Mouse (Mus musculus) kidney, embryonic 16.5 days (tissue): ENCODE measurements around the gene Atp8a2. TPM values are rescaled to one million over a fixed set of nuclear protein-coding genes. Genes with fewer than 3 reads are reported as not detected.
A peak's percentile ranks its signal among the peaks of the same experiment; 100 is the strongest.

ENCODE experiments used
- ATAC-seq: fragments of 200-750 bp; cut with Nextera tagmentation; 2 replicates; pipeline ENCODE4 v1.8.0; 2017; ENCODE audit warnings: moderate TSS enrichment; ENCODE audit not compliant: low FRiP score, low TSS enrichment
- H3K27ac ChIP-seq: fragments of 300-500 bp; sonication (generic); 2 replicates; pipeline ENCODE4 v1.5.1; 2014; ENCODE audit warnings: low read length
- H3K27me3 ChIP-seq: fragments of 300-500 bp; sonication (generic); 2 replicates; pipeline ENCODE4 v1.6.1; 2014; ENCODE audit warnings: low read length, control low read depth, mixed read lengths; ENCODE audit not compliant: insufficient read depth
- H3K36me3 ChIP-seq: fragments of 300-500 bp; sonication (generic); 2 replicates; pipeline ENCODE4 v1.6.1; 2014; ENCODE audit warnings: low read length, control low read depth, mixed read lengths; ENCODE audit not compliant: insufficient read depth
- H3K4me1 ChIP-seq: fragments of 300-500 bp; sonication (generic); 2 replicates; pipeline ENCODE4 v1.6.1; 2014; ENCODE audit warnings: low read length, control low read depth, mixed read lengths; ENCODE audit not compliant: insufficient read depth
- H3K4me2 ChIP-seq: fragments of 300-500 bp; sonication (generic); replicated peaks from 2 replicates; pipeline ENCODE4 v1.6.1; 2014; ENCODE audit warnings: low read depth, low read length
- H3K4me3 ChIP-seq: fragments of 300-500 bp; sonication (generic); 2 replicates; pipeline ENCODE4 v1.5.1; 2014; ENCODE audit warnings: mild to moderate bottlenecking, low read length
- H3K9ac ChIP-seq: fragments of 300-500 bp; sonication (generic); replicated peaks from 2 replicates; pipeline ENCODE4 v1.6.1; 2014; ENCODE audit warnings: low read length
- H3K9me3 ChIP-seq: fragments of 300-500 bp; sonication (generic); 2 replicates; pipeline ENCODE4 v1.6.1; 2016; ENCODE audit warnings: low read length, control low read depth
- WGBS: fragments of 180-500 bp; shearing (Covaris S2); extraction: QIAGEN DNeasy Blood & Tissue Kit; methylation state at CpG from one replicate; pipeline ENCODE4 v1.1.7; 2014; 5-methylcytosine and 5-hydroxymethylcytosine counted together
- polyA plus RNA-seq: library from polyadenylated mRNA; unstranded; fragments of >200 nt; fragmentation: Nextera tagmentation; extraction: Ambion mirVana; gene quantifications from 2 replicates; pipeline ENCODE4 v1.2.1, GENCODE M21; 2015

Gene Atp8a2
- polyA plus RNA-seq, 1 experiment from 2014 or later, result 1.3 TPM

DNA sequence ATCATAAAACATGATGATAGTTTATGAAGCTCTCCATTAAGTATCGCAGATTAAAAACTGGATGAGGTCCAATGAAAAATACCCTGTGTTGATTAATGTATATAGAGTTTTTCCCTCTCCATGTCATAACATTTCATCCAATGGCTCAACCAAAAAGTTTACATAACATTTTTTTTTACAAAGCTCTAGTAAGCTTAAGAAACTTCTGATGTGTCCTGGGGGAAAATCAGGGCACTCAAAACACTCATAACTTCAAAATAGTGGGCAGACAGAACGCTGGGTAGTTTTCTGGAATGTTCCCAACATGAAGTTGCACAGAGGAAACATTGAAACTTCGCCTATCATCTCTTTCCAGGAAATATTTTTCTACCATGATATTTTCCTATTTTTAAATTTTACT lies 318.7 kb downstream of the Atp8a2 start:
- Histone ChIP-seq H3K27ac (no peak overlapping the region), H3K4me1 (no peaks in the 10 kb centered on the region), H3K4me3 (no peak overlapping the region), H3K9me3 (0 out of 2 replicates have a peak, but pooled peaks cover 4% of the 10 kb centered on the region), H3K36me3 (no peaks in the 10 kb centered on the region), H3K27me3 (no peaks in the 10 kb centered on the region), H3K9ac (no peak overlapping the region), H3K4me2 (no peak overlapping the region)
- no peak for ATAC-seq
- WGBS, result 72% methylated on average over 3 of the region's 3 CpGs

DNA sequence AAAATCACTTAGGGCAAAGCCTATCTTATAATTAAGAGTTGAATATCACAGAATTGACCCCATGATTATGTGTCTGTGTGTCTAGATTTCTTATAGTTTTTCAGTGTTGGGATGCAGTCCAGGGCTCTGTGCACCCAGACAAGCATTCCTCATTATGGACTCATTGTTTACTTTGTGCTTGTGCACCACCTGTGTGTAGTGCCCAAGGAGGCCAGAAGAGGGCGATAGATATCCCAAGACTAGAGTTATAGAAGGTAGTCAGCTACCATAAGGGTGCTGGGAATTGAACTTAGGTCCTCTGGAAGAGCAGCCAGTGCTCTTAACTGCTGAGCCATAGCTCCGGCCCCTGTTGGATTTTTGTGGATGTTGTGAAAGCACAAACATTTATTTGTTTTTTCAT lies 320.5 kb downstream of the Atp8a2 start:
- no peak for ATAC-seq
- Histone ChIP-seq H3K9me3 (0 out of 2 replicates have a peak, but pooled peaks cover 4% of the 10 kb centered on the region), H3K4me1 (no peaks in the 10 kb centered on the region), H3K4me3 (no peak overlapping the region), H3K36me3 (no peaks in the 10 kb centered on the region), H3K27ac (no peak overlapping the region), H3K4me2 (no peak overlapping the region), H3K9ac (no peak overlapping the region), H3K27me3 (no peaks in the 10 kb centered on the region)
- WGBS, result 90% methylated on average over 2 of the region's 2 CpGs

DNA sequence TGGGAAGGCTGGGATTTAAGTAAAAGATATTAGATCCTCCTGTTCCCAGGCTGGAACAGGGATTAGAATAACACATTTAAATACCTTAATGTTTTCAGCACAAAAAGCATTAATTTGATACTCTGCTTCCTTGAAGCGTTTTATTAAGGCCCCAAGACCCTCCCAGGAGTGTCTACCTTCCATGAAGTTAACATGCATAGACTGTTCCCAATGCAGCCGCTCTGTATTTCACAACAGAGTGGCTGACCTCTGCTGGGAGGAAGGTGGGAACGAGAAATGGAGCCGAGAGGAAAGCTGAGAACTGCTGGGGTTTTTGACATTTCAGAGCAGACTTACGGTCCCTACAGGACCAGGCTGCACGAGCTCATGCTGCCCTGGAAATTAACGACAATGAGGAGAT lies 328.6 kb downstream of the Atp8a2 start:
- no peak overlapping the region for H3K9ac ChIP-seq
- H3K9me3 ChIP-seq, result no peaks in the 10 kb centered on the region
- WGBS, result 36% methylated on average over 7 of the region's 7 CpGs
- no peak overlapping the region for H3K4me3 ChIP-seq
- no peaks in the 10 kb centered on the region for H3K27me3 ChIP-seq
- H3K4me1 ChIP-seq, result no peaks in the 10 kb centered on the region
- H3K4me2 ChIP-seq, result no peak overlapping the region
- no peak for ATAC-seq
- 0 out of 2 replicates have a peak overlapping the region, but pooled peaks have one; percentile 6 for H3K27ac ChIP-seq
- no peaks in the 10 kb centered on the region for H3K36me3 ChIP-seq

DNA sequence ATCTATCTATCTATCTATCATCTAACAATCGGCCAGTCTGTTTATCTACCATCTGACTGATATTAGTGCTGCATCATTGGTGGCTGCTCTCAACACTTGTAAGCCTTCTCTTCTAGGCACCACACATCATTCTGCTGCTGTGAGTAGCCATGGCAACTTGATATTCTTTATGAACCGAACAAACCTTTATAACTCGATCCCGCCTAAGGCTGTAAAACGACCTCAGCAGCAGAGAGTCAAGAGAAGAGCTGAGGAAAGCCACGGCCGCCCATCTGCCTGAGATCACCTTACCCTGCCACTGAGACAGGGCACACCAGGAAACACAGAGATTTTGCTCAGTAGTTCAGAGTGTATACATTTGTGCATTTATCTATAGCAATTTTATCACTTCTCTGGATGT lies 329.2 kb downstream of the Atp8a2 start:
- Histone ChIP-seq H3K27me3 (no peaks in the 10 kb centered on the region), H3K4me1 (no peaks in the 10 kb centered on the region), H3K9me3 (no peaks in the 10 kb centered on the region), H3K27ac (no peak overlapping the region), H3K36me3 (no peaks in the 10 kb centered on the region), H3K4me3 (no peak overlapping the region), H3K4me2 (no peak overlapping the region), H3K9ac (no peak overlapping the region)
- ATAC-seq, result no peak
- WGBS, result 33% methylated on average over 7 of the region's 7 CpGs

DNA sequence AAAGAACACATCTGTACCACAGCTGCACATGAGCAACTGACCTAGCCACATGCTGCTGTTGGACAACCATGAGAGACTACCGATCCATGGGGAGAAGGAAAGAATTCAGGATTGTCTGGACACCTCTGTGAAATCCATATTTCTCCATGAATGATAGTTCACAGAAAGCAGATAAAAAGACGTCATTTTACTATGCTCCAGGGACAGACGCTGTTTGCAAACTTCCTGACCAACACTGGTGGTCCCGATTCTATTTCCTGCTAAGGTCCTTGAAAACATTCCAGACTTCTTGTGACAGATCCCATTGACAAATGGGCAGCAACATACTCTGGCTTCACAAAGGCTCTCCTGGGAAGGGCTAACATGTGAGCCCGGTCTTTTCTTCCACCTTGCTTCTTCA lies 331.0 kb downstream of the Atp8a2 start:
- no peak overlapping the region for H3K4me2 ChIP-seq
- H3K27me3 ChIP-seq, result no peaks in the 10 kb centered on the region
- 48% methylated on average over 5 of the region's 5 CpGs for WGBS
- no peak for ATAC-seq
- H3K9ac ChIP-seq, result no peak overlapping the region
- no peaks in the 10 kb centered on the region for H3K9me3 ChIP-seq
- H3K27ac ChIP-seq, result no peak overlapping the region
- H3K36me3 ChIP-seq, result no peaks in the 10 kb centered on the region
- H3K4me1 ChIP-seq, result no peaks in the 10 kb centered on the region
- no peak overlapping the region for H3K4me3 ChIP-seq

DNA sequence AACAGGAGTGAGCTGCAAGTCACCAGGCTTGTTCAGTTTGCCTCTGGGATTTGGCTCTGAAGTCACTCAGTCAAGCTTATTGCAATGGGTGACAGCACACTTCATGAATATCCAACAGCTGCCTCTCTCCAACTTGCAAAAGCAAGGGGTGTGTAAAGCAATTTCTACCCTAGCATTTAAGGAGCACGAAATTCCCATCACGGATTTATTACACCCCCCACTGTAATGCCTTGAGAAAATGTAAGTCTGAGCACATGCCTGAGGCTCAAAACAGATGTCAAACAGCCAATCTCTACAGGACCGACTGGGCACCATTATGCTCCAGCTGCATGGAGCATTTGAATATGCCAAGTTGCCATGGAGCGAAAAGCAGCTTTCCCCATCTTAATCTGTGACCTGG lies 334.6 kb downstream of the Atp8a2 start:
- Histone ChIP-seq H3K4me3 (no peak overlapping the region), H3K36me3 (no peaks in the 10 kb centered on the region), H3K4me2 (no peak overlapping the region), H3K27me3 (no peaks in the 10 kb centered on the region), H3K9me3 (no peaks in the 10 kb centered on the region), H3K4me1 (no peaks in the 10 kb centered on the region), H3K27ac (no peak overlapping the region), H3K9ac (no peak overlapping the region)
- WGBS, result 71% methylated on average over 4 of the region's 4 CpGs
- 0 out of 2 replicates have a peak, but pooled peaks have one; percentile 27 for ATAC-seq

DNA sequence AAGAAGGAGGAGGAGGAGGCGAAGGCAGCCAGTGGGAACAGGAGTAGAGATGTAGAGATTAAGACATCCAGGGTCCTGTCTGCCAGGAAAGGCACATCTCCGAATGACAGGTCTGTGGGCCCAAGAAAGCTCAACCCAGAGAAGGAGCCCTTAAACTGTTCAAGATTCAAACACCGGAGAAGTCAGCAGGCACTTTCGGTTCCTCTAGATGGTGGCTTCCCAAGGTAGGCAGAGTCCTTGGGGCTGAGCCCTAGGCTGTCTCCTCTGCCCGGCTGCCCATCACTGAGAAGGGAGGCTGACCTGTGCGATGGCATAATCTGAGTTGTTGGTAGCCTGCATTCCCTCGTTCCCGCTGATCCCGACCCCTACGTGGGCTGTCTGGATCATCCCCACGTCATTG lies 337.1 kb downstream of the Atp8a2 start:
- no peaks in the 10 kb centered on the region for H3K36me3 ChIP-seq
- H3K4me2 ChIP-seq, result no peak overlapping the region
- no peak overlapping the region for H3K9ac ChIP-seq
- H3K4me3 ChIP-seq, result no peak overlapping the region
- no peak overlapping the region for H3K27ac ChIP-seq
- H3K9me3 ChIP-seq, result no peaks in the 10 kb centered on the region
- 89% methylated on average over 11 of the region's 11 CpGs for WGBS
- no peak for ATAC-seq
- no peaks in the 10 kb centered on the region for H3K27me3 ChIP-seq
- no peaks in the 10 kb centered on the region for H3K4me1 ChIP-seq

DNA sequence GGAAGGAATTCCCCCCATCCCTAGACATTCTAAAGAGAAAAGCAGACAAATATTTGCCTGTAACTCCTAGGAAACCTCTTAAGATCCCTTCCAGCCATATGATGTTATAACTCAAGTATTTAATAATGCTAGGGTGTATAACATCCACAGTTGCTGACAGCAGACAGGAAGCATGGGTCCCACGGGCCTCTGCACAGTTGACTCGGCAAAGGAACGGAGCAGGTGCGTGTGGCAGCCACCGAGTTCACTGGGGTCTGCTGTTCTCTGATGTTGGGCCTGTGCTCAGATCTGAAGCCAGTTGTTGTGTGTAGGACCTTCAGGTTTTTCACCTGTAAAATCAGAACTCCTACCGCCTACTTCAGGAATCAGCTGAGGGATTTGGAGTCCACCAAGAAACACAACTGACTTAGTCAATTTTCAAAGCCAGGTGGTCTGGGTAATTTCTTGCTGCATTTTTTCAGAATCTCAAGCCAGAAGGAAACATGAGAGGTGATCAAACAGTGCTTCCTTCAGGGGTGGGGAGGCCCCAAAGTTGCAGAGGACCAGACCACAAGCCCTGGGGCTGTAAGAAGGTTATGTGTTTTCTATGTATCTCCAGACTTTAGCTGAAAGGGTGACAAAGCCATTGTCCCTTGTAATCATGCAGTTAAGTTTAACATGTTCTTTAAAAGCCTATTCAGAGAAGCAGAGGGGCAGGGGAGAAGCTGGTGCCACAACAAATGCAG lies 338.3 kb downstream of the Atp8a2 start:
- H3K27me3 ChIP-seq, result no peaks in the 10 kb centered on the region
- no peaks in the 10 kb centered on the region for H3K4me1 ChIP-seq
- no peak overlapping the region for H3K4me2 ChIP-seq
- no peak overlapping the region for H3K27ac ChIP-seq
- H3K4me3 ChIP-seq, result no peak overlapping the region
- no peak for ATAC-seq
- 63% methylated on average over 6 of the region's 6 CpGs for WGBS
- no peak overlapping the region for H3K9ac ChIP-seq
- no peaks in the 10 kb centered on the region for H3K36me3 ChIP-seq
- H3K9me3 ChIP-seq, result no peaks in the 10 kb centered on the region

DNA sequence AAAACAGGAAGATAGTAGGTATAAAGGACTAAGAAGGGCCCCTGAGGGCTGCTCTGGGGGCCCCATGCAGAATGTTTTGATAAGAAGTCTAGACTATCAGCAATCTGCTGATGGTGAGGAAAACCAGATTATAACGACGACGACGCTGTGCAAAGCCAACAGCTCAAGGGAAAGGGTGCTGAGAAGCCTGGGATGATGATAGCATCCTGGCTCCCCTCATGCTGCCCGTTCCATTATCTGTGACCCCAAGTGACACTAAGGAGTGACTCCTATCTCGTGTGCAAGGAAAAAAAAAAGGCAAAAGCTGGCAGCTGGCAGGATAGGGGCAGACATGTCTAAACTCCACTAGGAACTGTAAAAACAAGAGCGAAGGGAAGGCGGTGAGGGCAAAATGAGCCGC lies 343.8 kb downstream of the Atp8a2 start:
- Histone ChIP-seq H3K9me3 (peaks cover 3% of the 10 kb centered on the region; the same call in 1 of the 2 replicates), H3K36me3 (no peaks in the 10 kb centered on the region), H3K27ac (no peak overlapping the region), H3K4me1 (no peaks in the 10 kb centered on the region), H3K4me3 (no peak overlapping the region), H3K27me3 (no peaks in the 10 kb centered on the region), H3K4me2 (no peak overlapping the region), H3K9ac (no peak overlapping the region)
- no peak for ATAC-seq
- 53% methylated on average over 9 of the region's 9 CpGs for WGBS

DNA sequence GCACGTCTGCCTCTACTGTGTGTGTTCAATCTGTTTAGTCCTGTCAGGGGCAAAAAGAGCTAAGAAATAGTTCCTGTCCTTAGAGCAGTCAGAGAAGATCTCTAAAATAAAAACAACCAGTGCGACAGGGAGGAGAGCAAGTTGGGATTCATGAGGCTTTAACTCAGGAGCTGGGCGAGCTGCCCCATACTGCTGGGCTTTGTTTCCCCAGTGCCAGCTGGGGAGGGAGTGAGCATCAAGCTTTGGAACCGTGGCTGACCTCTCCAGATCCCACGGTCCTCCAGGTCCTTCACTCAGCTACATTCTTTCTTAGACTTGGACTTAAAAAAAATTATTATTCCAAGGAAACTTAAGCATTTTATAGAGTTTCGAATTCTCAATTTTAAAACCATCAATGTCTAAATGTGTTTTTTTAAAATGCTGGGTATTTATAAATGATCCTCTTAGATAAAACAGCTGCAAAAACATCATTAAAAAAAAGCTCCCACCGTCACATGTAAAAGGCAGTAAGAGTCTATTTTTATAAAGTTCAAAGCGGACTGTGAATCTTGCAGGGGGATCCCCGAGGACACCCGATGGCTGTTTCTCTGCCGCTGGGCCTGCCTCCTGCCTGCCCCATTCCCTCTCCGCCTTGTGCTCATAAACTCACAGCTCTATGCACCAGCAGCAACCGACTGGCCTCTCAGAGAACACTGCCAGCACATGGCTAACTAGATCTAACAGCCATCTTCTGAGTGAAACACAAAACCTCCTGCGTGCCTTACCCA lies 350.2 kb downstream of the Atp8a2 start:
- no peak overlapping the region for H3K4me3 ChIP-seq
- H3K4me2 ChIP-seq, result no peak overlapping the region
- no peaks in the 10 kb centered on the region for H3K36me3 ChIP-seq
- H3K9ac ChIP-seq, result 0 out of 2 replicates have a peak overlapping the region, but pooled peaks have one; percentile 11
- H3K27me3 ChIP-seq, result no peaks in the 10 kb centered on the region
- WGBS, result 15% methylated on average over 14 of the region's 14 CpGs
- ATAC-seq, result 0 out of 2 replicates have a peak, but pooled peaks have one; percentile 42
- peaks cover 3% of the 10 kb centered on the region; the same call in 1 of the 2 replicates for H3K9me3 ChIP-seq
- H3K27ac ChIP-seq, result peak overlapping the region; percentile 46; the same call in 1 of the 2 replicates
- H3K4me1 ChIP-seq, result no peaks in the 10 kb centered on the region
